Mouse (Mus musculus): ENCODE measurements around the gene Dynlt3.
"Not testable (repeated sequence)": the region's sequence is repeated elsewhere in the genome, so short reads cannot be mapped to it uniquely, and the experiment has no call there.

The Dynlt3 gene

DNA sequence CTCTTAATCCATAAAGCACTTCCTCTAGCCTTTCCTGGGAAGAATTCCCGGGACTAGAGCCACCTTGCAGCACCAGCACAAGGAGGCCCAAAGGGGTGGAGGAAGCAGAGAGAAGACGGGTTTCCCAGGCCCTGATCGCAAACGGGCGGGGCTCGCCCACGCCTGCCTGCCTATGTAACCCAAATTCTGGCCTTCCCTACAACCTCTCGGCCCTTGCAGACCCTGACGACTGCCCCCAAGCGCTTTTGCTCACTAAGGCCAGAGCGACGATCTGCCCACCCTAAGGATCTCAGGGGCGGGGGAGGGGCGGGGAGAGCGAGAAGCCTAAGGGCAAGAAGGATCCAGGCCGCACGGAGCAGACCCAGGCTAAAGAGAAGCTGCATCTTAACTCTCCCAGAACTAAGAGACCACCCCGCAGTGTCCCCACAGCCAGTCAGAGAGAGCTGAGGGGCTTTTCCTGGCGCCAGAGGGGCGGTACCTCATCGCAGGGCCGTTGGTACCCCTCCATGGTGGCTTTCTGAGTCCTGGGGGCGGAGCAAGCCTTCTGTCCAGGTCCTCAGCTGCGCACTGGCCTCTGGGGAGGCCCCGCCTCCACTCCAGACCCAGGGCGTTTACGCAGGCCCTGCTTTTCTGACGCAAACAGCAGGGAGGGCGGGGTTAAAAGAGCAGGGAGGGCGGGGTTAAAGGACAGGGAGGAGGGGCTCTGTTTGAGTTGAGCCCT, at the start of gene Dynlt3:
Gene Dynlt3 (minus strand): TSS at position 613 of the 721 bp plus-strand sequence.
- DNase-seq (ENCODE audit: low spot score in 2 of 2): peak; percentile 83 to 86

DNA sequence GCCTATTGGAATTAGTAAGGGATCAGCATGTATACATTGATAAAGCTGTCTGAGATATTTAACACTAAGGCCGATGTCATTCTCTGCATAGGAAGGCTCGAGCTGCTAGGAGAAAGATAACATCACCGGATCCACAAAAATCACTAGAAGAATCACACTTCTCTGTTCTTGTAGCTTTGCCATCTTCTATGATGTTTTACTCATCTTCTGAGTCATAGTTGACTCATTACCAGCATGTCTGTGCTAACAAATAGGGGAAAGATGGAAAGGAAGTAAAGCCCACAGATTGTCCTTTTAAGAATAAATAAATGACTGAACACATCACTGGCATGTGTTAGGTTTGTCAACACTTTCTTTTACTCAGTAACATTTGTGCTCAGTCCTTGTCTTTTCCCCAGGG, 37.0 kb upstream of the Dynlt3 start:
- DNase-seq (ENCODE audit: low spot score in 2 of 2): no peak

DNA sequence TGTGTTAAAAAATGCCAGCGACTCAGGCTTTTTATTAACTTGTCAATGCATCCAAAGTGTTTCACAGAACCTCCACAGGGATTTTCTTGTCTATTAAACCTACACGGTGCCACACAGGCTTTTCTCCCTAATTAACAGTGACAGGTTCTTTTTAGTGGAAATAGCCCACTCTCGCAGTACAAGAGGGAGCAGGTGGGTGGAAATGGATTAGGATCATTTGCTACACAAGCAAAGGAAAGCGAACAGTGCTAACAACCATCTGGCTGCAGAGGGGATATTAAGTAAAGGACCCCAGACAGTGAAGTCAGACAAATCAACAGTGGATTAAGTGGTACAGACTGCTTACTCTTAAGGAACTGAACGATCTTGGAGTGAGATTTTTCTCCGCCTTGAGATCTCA, 33.2 kb upstream of the Dynlt3 start:
- DNase-seq (ENCODE audit: low spot score in 2 of 2): no peak

DNA sequence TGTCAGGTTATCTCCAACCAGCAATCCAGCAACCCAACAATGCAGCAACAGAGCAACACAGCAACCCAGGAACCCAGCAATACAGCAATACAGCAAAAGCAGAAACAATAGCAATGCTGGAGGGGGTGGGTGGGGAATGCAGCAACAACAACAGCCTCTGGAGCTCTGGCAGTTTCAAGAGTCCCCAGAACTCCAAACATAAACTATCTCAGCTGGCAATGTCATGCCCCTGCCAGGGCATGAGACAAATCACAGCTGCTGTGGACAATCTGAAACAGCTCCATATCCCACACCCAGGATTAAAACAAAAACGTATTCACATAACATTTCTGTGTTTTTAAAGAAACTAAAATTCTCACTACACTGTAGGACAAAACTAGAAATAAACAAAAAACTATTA, 9.2 kb upstream of the Dynlt3 start:
- no peak for DNase-seq (ENCODE audit: low spot score in 2 of 2)

DNA sequence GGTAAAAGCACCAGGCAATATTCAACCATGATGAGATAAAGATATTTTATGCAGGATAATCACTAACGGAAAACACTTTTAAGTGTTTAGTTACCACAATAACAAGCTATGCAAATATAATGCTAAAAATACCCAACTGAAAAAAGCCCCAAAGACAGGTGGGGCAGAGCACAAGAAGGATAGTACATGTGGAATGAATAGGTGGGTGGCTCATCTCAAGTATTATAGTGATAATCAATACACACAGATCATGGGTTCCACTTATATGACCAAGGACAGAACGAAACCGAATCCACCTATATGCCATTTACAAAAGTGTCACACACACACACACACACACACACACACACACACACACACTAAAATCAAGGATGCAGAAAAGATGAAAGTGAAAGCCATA, 8.6 kb upstream of the Dynlt3 start:
- no peak for DNase-seq (ENCODE audit: low spot score in 2 of 2)

DNA sequence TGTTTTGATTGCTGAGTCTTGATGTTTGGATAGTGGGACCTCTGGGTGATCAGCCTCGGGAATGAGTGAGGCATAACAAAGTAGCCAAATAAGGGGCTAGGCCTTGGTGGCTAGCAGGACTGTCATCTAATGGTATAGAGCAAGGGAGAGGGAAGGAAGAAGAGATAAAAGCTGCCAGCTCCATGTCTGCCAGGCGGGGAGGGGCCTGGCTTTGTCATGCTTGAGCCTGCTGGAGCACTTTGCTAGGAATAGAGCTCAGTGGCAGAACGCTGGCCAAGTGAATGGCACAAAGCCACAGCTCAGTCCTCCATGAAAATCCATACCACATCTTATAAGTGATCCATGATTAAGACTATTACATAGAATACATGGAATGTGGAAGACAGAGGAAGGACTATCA, 10.0 kb downstream of the Dynlt3 start:
- DNase-seq (ENCODE audit: low spot score in 2 of 2): no peak

DNA sequence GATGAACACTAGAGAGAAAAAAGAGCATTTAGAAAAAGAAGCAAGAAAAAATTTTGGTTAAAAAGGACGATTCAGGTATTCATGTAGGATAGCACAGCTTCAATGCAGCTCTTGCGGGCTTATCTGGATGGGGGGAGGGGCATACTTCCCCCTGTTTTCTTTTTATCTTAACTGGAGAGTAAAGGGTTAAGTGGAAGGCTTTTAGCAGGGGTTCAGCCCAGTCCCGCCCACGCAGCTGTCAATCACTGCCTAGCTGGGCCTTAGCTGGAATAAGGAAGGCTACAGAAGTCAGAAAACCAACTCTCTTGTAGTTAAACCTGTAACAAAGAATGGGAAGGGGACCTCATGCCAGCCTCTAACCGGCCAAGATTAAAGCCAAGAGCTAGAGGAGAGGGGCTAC, 22.2 kb downstream of the Dynlt3 start:
- DNase-seq (ENCODE audit: low spot score in 2 of 2): not testable (repeated sequence)

DNA sequence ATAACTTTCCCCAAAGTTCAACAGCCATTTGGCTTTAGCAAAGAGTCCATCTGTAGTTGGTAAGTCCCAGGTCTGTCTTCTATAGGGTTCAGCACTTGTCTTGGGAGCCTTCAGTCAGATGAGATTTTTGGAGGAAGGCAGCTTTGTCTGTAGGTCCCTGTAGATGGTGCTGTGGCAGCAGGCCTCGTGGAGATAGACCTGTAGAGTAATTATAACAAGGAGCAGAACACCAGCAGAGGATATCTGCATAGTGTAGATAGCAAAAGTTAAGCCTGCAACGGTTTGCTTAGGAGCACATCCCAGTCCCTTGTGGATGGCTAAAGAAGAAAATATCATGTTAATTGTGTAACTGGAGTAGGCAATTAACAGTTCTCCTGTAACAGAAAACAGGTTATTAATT, 22.7 kb downstream of the Dynlt3 start:
- DNase-seq (ENCODE audit: low spot score in 2 of 2): not testable (repeated sequence)

Data from heart, adult 9 months (tissue).